ENCODE assay signal across 18 mouse cellular contexts in the genomic region with DNA sequence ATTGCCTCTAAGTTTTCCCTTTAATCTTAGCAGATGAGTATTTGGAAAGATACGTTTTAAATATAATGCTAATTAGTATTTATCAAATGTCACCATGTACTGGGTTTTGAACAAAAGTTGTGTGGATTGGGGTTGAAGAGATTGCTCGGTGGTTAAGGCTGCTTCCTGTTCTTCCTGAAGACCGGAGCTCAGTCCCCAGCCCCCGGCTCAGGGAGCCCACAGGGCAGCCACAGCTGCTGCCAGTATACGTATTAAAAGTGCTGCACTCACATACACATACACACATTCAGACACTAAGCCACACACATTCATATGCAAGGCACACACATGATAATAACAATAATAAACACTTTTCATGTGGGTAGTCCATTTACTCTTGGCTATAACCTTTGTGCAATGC. TPM values are rescaled to one million over a fixed set of nuclear protein-coding genes. Genes with fewer than 3 reads are reported as not detected.
DNase-seq lines count a peak whose midpoint lies in the region; ATAC-seq and TF ChIP-seq lines count a peak whose summit lies in the region.
"Had no signal": no experiment of that assay in that cellular context is flagged by ENCODE, and none has a peak within 500 bp of the region (broad histone marks: within the 10 kb centered on the region; RNA-seq: fewer than 3 reads in every experiment).

No protein-coding gene starts in this region.

- intact Hi-C loops in gastrocnemius, adult 2 months (cut with DNase I) = no loop called here
- intact Hi-C loops in left cerebral cortex, adult 2 months (cut with DNase I) = loop anchor here (1.0 kb wide), 1 partner anchor 8 kb away; no protein-coding TSS in a partner anchor

- peak overlapping the region; percentile 77; the same call in 1 of the 2 replicates for H3K27ac ChIP-seq in gastrocnemius, adult 2 months
- H3K27ac ChIP-seq in left cerebral cortex, adult 2 months = peak overlapping the region; percentile 2; the same call in 1 of the 2 replicates
- H3K27ac ChIP-seq in brown adipose tissue, adult 24 weeks (replicated peaks; ENCODE audit: low read depth, low read length) = peak overlapping the region; percentile 37; the same call in 1 of the 2 replicates
- H3K27ac ChIP-seq: embryonic facial prominence, embryonic 12.5 days; forebrain, embryonic 15.5 days; hindbrain, embryonic 12.5 days had no signal

- no peak for TF ChIP-seq CTCF in gastrocnemius, adult 2 months (IDR thresholded peaks at IDR 0.05)
- TF ChIP-seq CTCF in left cerebral cortex, adult 2 months (IDR thresholded peaks at IDR 0.05) = no peak

- DNase-seq in gastrocnemius, adult 2 months = no peak
- DNase-seq in gastrocnemius, postnatal 25 days = no peak
- DNase-seq in left cerebral cortex, adult 2 months (ENCODE audit: extremely low spot score in 1 of 2, low spot score in 2 of 2) = no peak
- no peak for DNase-seq in left cerebral cortex, adult 18-20 months (ENCODE audit: low spot score in 2 of 2)
- DNase-seq in thymus, postnatal 36 days = no peak
- DNase-seq: cerebellum, adult 8-10 months; cerebellum, postnatal 14 days; gastrocnemius, postnatal 36 days; heart, adult 18-20 months had no signal

- peaks cover 15% of the 10 kb centered on the region for H3K4me1 ChIP-seq in brown adipose tissue, adult 24 weeks (ENCODE audit: control insufficient read depth, insufficient read depth, insufficient read length, low read length)
- H3K4me1 ChIP-seq: embryonic facial prominence, embryonic 12.5 days; forebrain, embryonic 15.5 days; hindbrain, embryonic 12.5 days had no signal

- no peak overlapping the region for H3K4me3 ChIP-seq in gastrocnemius, adult 2 months
- no peak overlapping the region for H3K4me3 ChIP-seq in left cerebral cortex, adult 2 months
- no peak overlapping the region for H3K4me3 ChIP-seq in brown adipose tissue, adult 24 weeks (ENCODE audit: insufficient read depth, low read depth, low read length)
- H3K4me3 ChIP-seq: embryonic facial prominence, embryonic 12.5 days; forebrain, embryonic 15.5 days; hindbrain, embryonic 12.5 days had no signal

- ATAC-seq in megakaryocyte progenitor cell, adult 5-6 weeks (replicated peaks; ENCODE audit: poor library complexity) = peak; percentile 63
- ATAC-seq: activated CD4-positive, CD25-positive, alpha-beta regulatory T cell, adult 4 months; hindbrain, embryonic 16.5 days; inflammation-experienced regulatory T-cells, adult 6 months had no signal

RNA-seq across cellular contexts. Expression of a gene that starts 35.4 kb away (rescaled TPM):
- total RNA-seq in gastrocnemius, adult 2 months (2021) = 1 to 10 TPM; 4.8 to 7.3 TPM
- total RNA-seq in gastrocnemius, postnatal 25 days (2021) = 1 to 10 TPM; 4.0 to 4.2 TPM
- total RNA-seq in left cerebral cortex, adult 2 months (2021) = 10 to 100 TPM; 69.2 to 78.7 TPM
- total RNA-seq in left cerebral cortex, adult 18-20 months (2021) = 10 to 100 TPM; 74.8 to 75.0 TPM
- polyA plus RNA-seq in brown adipose tissue, adult 24 weeks (2012; ENCODE audit: insufficient read depth, insufficient read length, missing spikeins) = 40.4 and 42.1 TPM in 2 replicates
- total RNA-seq in megakaryocyte progenitor cell, adult 5-6 weeks (2015) = 0.47 and 0.56 TPM in 2 replicates
- 0.54 TPM in 2 replicates for total RNA-seq in megakaryocyte progenitor cell, adult 5-6 weeks (2017)

RNA-seq across cellular contexts. Expression of a gene that starts 42.0 kb away (rescaled TPM):
- 10 to 100 TPM; 24.2 to 31.5 TPM for total RNA-seq in gastrocnemius, adult 2 months (2021)
- total RNA-seq in gastrocnemius, postnatal 25 days (2021) = 10 to 100 TPM; 22.8 to 24.6 TPM
- total RNA-seq in left cerebral cortex, adult 2 months (2021) = 10 to 100 TPM; 32.7 to 40.2 TPM
- total RNA-seq in left cerebral cortex, adult 18-20 months (2021) = 10 to 100 TPM; 28.1 to 28.9 TPM
- polyA plus RNA-seq in brown adipose tissue, adult 24 weeks (2012; ENCODE audit: insufficient read depth, insufficient read length, missing spikeins) = 38.1 and 48.7 TPM in 2 replicates
- 49.6 and 57.2 TPM in 2 replicates for total RNA-seq in megakaryocyte progenitor cell, adult 5-6 weeks (2015)
- 67.5 and 78.5 TPM in 2 replicates for total RNA-seq in megakaryocyte progenitor cell, adult 5-6 weeks (2017)

RNA-seq across cellular contexts. Expression of a gene that starts 43.8 kb away (rescaled TPM):
- not detected for total RNA-seq in gastrocnemius, adult 2 months (2021)
- total RNA-seq in gastrocnemius, postnatal 25 days (2021) = not detected
- under 1 TPM in 1 of 2 experiments, not detected in 1; 0.07 TPM for total RNA-seq in left cerebral cortex, adult 2 months (2021)
- not detected for total RNA-seq in left cerebral cortex, adult 18-20 months (2021)
- polyA plus RNA-seq in brown adipose tissue, adult 24 weeks (2012; ENCODE audit: insufficient read depth, insufficient read length, missing spikeins) = not detected in 2 replicates
- 0.05 and 0.12 TPM in 2 replicates for total RNA-seq in megakaryocyte progenitor cell, adult 5-6 weeks (2015)
- total RNA-seq in megakaryocyte progenitor cell, adult 5-6 weeks (2017) = not detected in 2 replicates
- total RNA-seq: gastrocnemius, postnatal 36 days had no signal
- polyA plus RNA-seq: forebrain, embryonic 11.5 days; hindbrain, embryonic 12.5 days had no signal

RNA-seq across cellular contexts. Expression of a gene that starts 59.9 kb away (rescaled TPM):
- total RNA-seq in gastrocnemius, adult 2 months (2021) = 10 to 100 TPM; 12.4 to 12.7 TPM
- 10 to 100 TPM; 11.6 to 12.5 TPM for total RNA-seq in gastrocnemius, postnatal 25 days (2021)
- total RNA-seq in left cerebral cortex, adult 2 months (2021) = 10 to 100 TPM; 34.5 to 36.6 TPM
- 10 to 100 TPM; 36.7 to 37.9 TPM for total RNA-seq in left cerebral cortex, adult 18-20 months (2021)
- polyA plus RNA-seq in brown adipose tissue, adult 24 weeks (2012; ENCODE audit: insufficient read depth, insufficient read length, missing spikeins) = 14.4 and 20.0 TPM in 2 replicates
- 34.7 and 47.1 TPM in 2 replicates for total RNA-seq in megakaryocyte progenitor cell, adult 5-6 weeks (2015)
- total RNA-seq in megakaryocyte progenitor cell, adult 5-6 weeks (2017) = 27.2 and 28.7 TPM in 2 replicates

Comparison
In these comparisons a context has a peak if more than half of its experiments do, and no peak if none do; other contexts are left out.
1. H3K27ac ChIP-seq: peak in every context shown above with its lines; median percentile 77 in gastrocnemius, adult 2 months; 37 in brown adipose tissue, adult 24 weeks; 2 in left cerebral cortex, adult 2 months.
2. RNA of a gene that starts 35.4 kb away (total RNA-seq): 69.2 to 78.7 TPM in left cerebral cortex, adult 2 months and 74.8 to 75.0 TPM in left cerebral cortex, adult 18-20 months; 4.8 to 7.3 TPM in gastrocnemius, adult 2 months, 4.0 to 4.2 TPM in gastrocnemius, postnatal 25 days and 0.47 to 0.56 TPM in megakaryocyte progenitor cell, adult 5-6 weeks; every median in the first group is over 4 times any median in the second.